Mouse (Mus musculus) gastrocnemius, postnatal 10 days (tissue): ENCODE results near the gene Gm20890. TPM values are rescaled to one million over a fixed set of nuclear protein-coding genes. Genes with fewer than 3 reads are reported as not detected.
"Not testable (repeated sequence)": the region's sequence is repeated elsewhere in the genome, so short reads cannot be mapped to it uniquely, and the experiment has no call there.

Experiments
- DNase-seq: peaks from one replicate; pipeline ENCODE4 v3.0.0; 2021; ENCODE audit warnings: mixed read lengths
- long read RNA-seq, 2 experiments: library from polyadenylated mRNA; stranded (forward); transcript quantifications; one replicate each; pipeline ENCODE4 v2.0.0; 2021
- total RNA-seq, 2 experiments: library from RNA; stranded (reverse); gene quantifications; 2 replicates each; pipeline ENCODE4 v1.2.3; 2021

Gene Gm20890
- total RNA-seq, result not detected
- long read RNA-seq, experiment 1, result 0 reads
- long read RNA-seq, experiment 2, result 0 reads

GRCm38 (mm10) chrY:26776699-26777098 lies at the start of gene Gm20890:
Gene Gm20890 (minus strand): TSS chrY:26776799.
- DNase-seq, result not testable (repeated sequence)
